Mouse (Mus musculus): ENCODE data around the gene Ubxn6. TPM values are rescaled to one million over a fixed set of nuclear protein-coding genes. Genes with fewer than 3 reads are reported as not detected.
"Not testable (repeated sequence)": the region's sequence is repeated elsewhere in the genome, so short reads cannot be mapped to it uniquely, and the experiment has no call there.

Ubxn6 gene
- total RNA-seq, 2 experiments from 2014 or later = 55.6 to 64.3 TPM

- intact Hi-C loops (cut with DNase I) = no loop called here
- peak; percentile 35; the same call in 1 of the 2 replicates for TF ChIP-seq CTCF (IDR thresholded peaks at IDR 0.05)
- H3K27ac ChIP-seq = peak overlapping the region; percentile 68
- DNase-seq = peak; percentile 84
- no peak overlapping the region for H3K4me3 ChIP-seq
Observed at GRCm38 (mm10) chr17:56098711-56099572, 24.1 kb upstream of the Ubxn6 start.

GRCm38 (mm10) chr17:56098180-56098579, 23.4 kb upstream of the Ubxn6 start:
- no peak for TF ChIP-seq CTCF (IDR thresholded peaks at IDR 0.05)
- Histone ChIP-seq H3K4me3 (no peak overlapping the region), H3K27ac (no peak overlapping the region)
- intact Hi-C loops (cut with DNase I) = no loop called here
- DNase-seq = no peak

- no peak for DNase-seq
- intact Hi-C loops (cut with DNase I) = no loop called here
Observed at GRCm38 (mm10) chr17:56096883-56097282, 22.1 kb upstream of the Ubxn6 start.

GRCm38 (mm10) chr17:56092794-56093193, 18.0 kb upstream of the Ubxn6 start:
- TF ChIP-seq CTCF (IDR thresholded peaks at IDR 0.05) = no peak
- intact Hi-C loops (cut with DNase I) = no loop called here
- H3K4me3 ChIP-seq = no peak overlapping the region
- DNase-seq = no peak
- H3K27ac ChIP-seq = no peak overlapping the region

More at GRCm38 (mm10) chr17:56096883-56097282, 22.1 kb upstream of the Ubxn6 start:
- no peak overlapping the region for H3K4me3 ChIP-seq
- TF ChIP-seq CTCF (IDR thresholded peaks at IDR 0.05) = no peak
- no peak overlapping the region for H3K27ac ChIP-seq

GRCm38 (mm10) chr17:56092312-56092711, 17.5 kb upstream of the Ubxn6 start:
- no peak overlapping the region for H3K27ac ChIP-seq
- H3K4me3 ChIP-seq = no peak overlapping the region
- intact Hi-C loops (cut with DNase I) = no loop called here
- no peak for DNase-seq
- no peak for TF ChIP-seq CTCF (IDR thresholded peaks at IDR 0.05)

GRCm38 (mm10) chr17:56080781-56081585, 6.2 kb upstream of the Ubxn6 start:
- Histone ChIP-seq H3K4me3 (peak overlapping the region; percentile 83), H3K27ac (peak overlapping the region; percentile 92; the same call in 1 of the 2 replicates)
- no peak for TF ChIP-seq CTCF (IDR thresholded peaks at IDR 0.05)
- intact Hi-C loops (cut with DNase I) = no loop called here
- no peak for DNase-seq

- intact Hi-C loops (cut with DNase I) = loop anchor here (5.0 kb wide), 1 partner anchor 43 kb away; the partner anchor contains the start of gene Sh3gl1
- no peak for TF ChIP-seq CTCF (IDR thresholded peaks at IDR 0.05)
- no peak for DNase-seq
- peak overlapping the region; percentile 83 for H3K4me3 ChIP-seq
- H3K27ac ChIP-seq = peak overlapping the region; percentile 92
Observed at GRCm38 (mm10) chr17:56079921-56080320, 5.1 kb upstream of the Ubxn6 start.

GRCm38 (mm10) chr17:56078880-56079795, 4.3 kb upstream of the Ubxn6 start, which contains the start of gene Hdgfl2:
Gene Hdgfl2, plus strand, starts transcription at chr17:56079634.
- no peak for TF ChIP-seq CTCF (IDR thresholded peaks at IDR 0.05)
- H3K27ac ChIP-seq = peak within 1 kb of the TSS; percentile 94
- peak within 1 kb of the TSS; percentile 83 for H3K4me3 ChIP-seq
- peak; percentile 100 for DNase-seq
- intact Hi-C loops (cut with DNase I) = loop anchor here (5.0 kb wide), 1 partner anchor 42 kb away; the partner anchor contains the start of gene Sh3gl1

- Histone ChIP-seq H3K4me3 (peak overlapping the region; percentile 70), H3K27ac (peak overlapping the region; percentile 94)
- intact Hi-C loops (cut with DNase I) = loop anchor here (5.0 kb wide), 1 partner anchor 41 kb away; the partner anchor contains the start of gene Sh3gl1
- not testable (repeated sequence) for DNase-seq
Observed at GRCm38 (mm10) chr17:56078361-56078760, 3.5 kb upstream of the Ubxn6 start.

- no peak for DNase-seq
- no peak for TF ChIP-seq CTCF (IDR thresholded peaks at IDR 0.05)
- intact Hi-C loops (cut with DNase I) = loop anchor here (5.0 kb wide), 1 partner anchor 40 kb away; the partner anchor contains the start of gene Sh3gl1
- Histone ChIP-seq H3K27ac (no peak overlapping the region), H3K4me3 (no peak overlapping the region)
Observed at GRCm38 (mm10) chr17:56077523-56077922, 2.7 kb upstream of the Ubxn6 start.

- no peak for TF ChIP-seq CTCF (IDR thresholded peaks at IDR 0.05)
- peak overlapping the region; percentile 97 for H3K4me3 ChIP-seq
- H3K27ac ChIP-seq = peak overlapping the region; percentile 98
- intact Hi-C loops (cut with DNase I) = loop anchor here (5.0 kb wide), 1 partner anchor 117 kb away; the partner anchor contains the start of gene Yju2
- DNase-seq = peak; percentile 89
Observed at GRCm38 (mm10) chr17:56074097-56074826, 566 bp downstream of the Ubxn6 start.
